Mouse (Mus musculus): ENCODE measurements around the gene Ddx19b. TPM values are rescaled to one million over a fixed set of nuclear protein-coding genes. Genes with fewer than 3 reads are reported as not detected.

Gene Ddx19b
- total and polyA plus RNA-seq, 2 experiments from 2014 or later, result 5.0 to 11.0 TPM

DNA sequence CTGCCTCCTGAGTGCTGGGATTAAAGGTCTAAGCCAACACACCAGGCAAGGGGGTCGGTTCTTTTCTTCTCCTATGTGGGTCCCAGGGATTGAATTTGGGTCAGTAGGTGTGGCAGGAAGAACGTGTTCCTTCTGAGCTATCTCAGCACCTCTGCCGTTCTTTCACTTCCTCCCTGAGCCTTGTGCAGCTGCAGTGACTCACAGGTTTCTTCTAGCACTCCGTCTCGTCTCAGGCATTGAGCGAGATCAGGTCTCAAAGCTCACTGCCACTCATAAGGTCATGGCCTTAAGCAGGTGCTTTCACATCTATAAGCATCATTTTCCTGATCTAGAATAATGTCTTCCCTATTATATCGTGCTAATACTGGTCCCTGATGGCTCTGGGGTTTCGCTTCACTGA, 76.8 kb downstream of the Ddx19b start:
- H3K9ac ChIP-seq (replicated peaks; ENCODE audit: low read length, poor library complexity, severe bottlenecking), result no peak overlapping the region
- H3K27me3 ChIP-seq (ENCODE audit: insufficient read depth, low read length), result no peaks in the 10 kb centered on the region
- no peak overlapping the region for H3K4me3 ChIP-seq (ENCODE audit: low read depth, low read length)
- H3K4me1 ChIP-seq (ENCODE audit: insufficient read depth, low read length), result no peaks in the 10 kb centered on the region
- DNase-seq (ENCODE audit: low spot score) (no peak), ATAC-seq (ENCODE audit: low FRiP score) (no peak)
- peaks cover 24% of the 10 kb centered on the region for H3K36me3 ChIP-seq (ENCODE audit: insufficient read depth, low read length)
- TF ChIP-seq CTCF (IDR thresholded peaks at IDR 0.05), result no peak
- H3K27ac ChIP-seq (ENCODE audit: low read depth, low read length), result no peak overlapping the region
- WGBS, result 86% methylated on average over 8 of the region's 8 CpGs
- H3K9me3 ChIP-seq (ENCODE audit: low read length), result no peaks in the 10 kb centered on the region
- H3K4me2 ChIP-seq (ENCODE audit: low read depth, low read length, poor library complexity, severe bottlenecking), result no peak overlapping the region

Small RNA genes within 50 kb of the gene (microRNA-seq; reads per million reads assigned to microRNA genes)
- gene Gm24103 (ENCODE audit: borderline number of aligned reads), result not detected
- gene Mir3473d (ENCODE audit: borderline number of aligned reads), result not detected

Other genes starting within 250 kb of the Ddx19b start
- gene Il34, start 225.8 kb downstream of the Ddx19b start, total RNA-seq (2014; rRNA removed), result 5.4 and 5.8 TPM in 2 replicates
- 9.1 and 11.3 TPM in 2 replicates for gene Il34, start 225.8 kb downstream of the Ddx19b start, polyA plus RNA-seq (2015; fragmentation: Nextera tagmentation; extraction: Ambion mirVana)
- gene Cog4, start 185.2 kb downstream of the Ddx19b start, total RNA-seq (2014; rRNA removed), result 45.8 and 50.9 TPM in 2 replicates
- gene Cog4, start 185.2 kb downstream of the Ddx19b start, polyA plus RNA-seq (2015; fragmentation: Nextera tagmentation; extraction: Ambion mirVana), result 51.0 and 53.9 TPM in 2 replicates
- 82.9 and 93.2 TPM in 2 replicates for gene Sf3b3, start 185.0 kb downstream of the Ddx19b start, total RNA-seq (2014; rRNA removed)
- 59.8 and 65.0 TPM in 2 replicates for gene Sf3b3, start 185.0 kb downstream of the Ddx19b start, polyA plus RNA-seq (2015; fragmentation: Nextera tagmentation; extraction: Ambion mirVana)
- 11.8 and 15.5 TPM in 2 replicates for gene Fuk, start 129.3 kb downstream of the Ddx19b start, total RNA-seq (2014; rRNA removed)
- 3.5 and 4.4 TPM in 2 replicates for gene Fuk, start 129.3 kb downstream of the Ddx19b start, polyA plus RNA-seq (2015; fragmentation: Nextera tagmentation; extraction: Ambion mirVana)
- gene St3gal2, start 111.8 kb downstream of the Ddx19b start, total RNA-seq (2014; rRNA removed), result 39.7 and 45.7 TPM in 2 replicates
- 20.4 and 21.3 TPM in 2 replicates for gene St3gal2, start 111.8 kb downstream of the Ddx19b start, polyA plus RNA-seq (2015; fragmentation: Nextera tagmentation; extraction: Ambion mirVana)
- 31.6 and 32.5 TPM in 2 replicates for gene Ddx19a, start 34.0 kb downstream of the Ddx19b start, total RNA-seq (2014; rRNA removed)
- gene Ddx19a, start 34.0 kb downstream of the Ddx19b start, polyA plus RNA-seq (2015; fragmentation: Nextera tagmentation; extraction: Ambion mirVana), result 12.3 and 13.4 TPM in 2 replicates
- gene Aars, start 1.4 kb upstream of the Ddx19b start, total RNA-seq (2014; rRNA removed), result 110 and 111 TPM in 2 replicates
- 86.8 and 91.9 TPM in 2 replicates for gene Aars, start 1.4 kb upstream of the Ddx19b start, polyA plus RNA-seq (2015; fragmentation: Nextera tagmentation; extraction: Ambion mirVana)
- gene Exosc6, start 24.6 kb upstream of the Ddx19b start, total RNA-seq (2014; rRNA removed), result not detected in 2 replicates
- not detected in 2 replicates for gene Exosc6, start 24.6 kb upstream of the Ddx19b start, polyA plus RNA-seq (2015; fragmentation: Nextera tagmentation; extraction: Ambion mirVana)
- not detected in 2 replicates for gene Clec18a, start 60.7 kb upstream of the Ddx19b start, total RNA-seq (2014; rRNA removed)
- gene Clec18a, start 60.7 kb upstream of the Ddx19b start, polyA plus RNA-seq (2015; fragmentation: Nextera tagmentation; extraction: Ambion mirVana), result 0.10 and 0.39 TPM in 2 replicates
- 19.3 and 19.5 TPM in 2 replicates for gene Pdpr, start 62.9 kb upstream of the Ddx19b start, total RNA-seq (2014; rRNA removed)
- 6.7 and 9.5 TPM in 2 replicates for gene Pdpr, start 62.9 kb upstream of the Ddx19b start, polyA plus RNA-seq (2015; fragmentation: Nextera tagmentation; extraction: Ambion mirVana)
- 37.4 and 53.6 TPM in 2 replicates for gene Glg1, start 227.5 kb upstream of the Ddx19b start, total RNA-seq (2014; rRNA removed)
- gene Glg1, start 227.5 kb upstream of the Ddx19b start, polyA plus RNA-seq (2015; fragmentation: Nextera tagmentation; extraction: Ambion mirVana), result 45.7 and 50.9 TPM in 2 replicates